Mouse (Mus musculus): Measurements from ENCODE around the gene Hint1. TPM values are rescaled to one million over a fixed set of nuclear protein-coding genes. Genes with fewer than 3 reads are reported as not detected.
"Not testable (repeated sequence)": the region's sequence is repeated elsewhere in the genome, so short reads cannot be mapped to it uniquely, and the experiment has no call there.

Gene Hint1
- polyA plus RNA-seq, 1 experiment = not detected

- TF ChIP-seq CTCF (IDR thresholded peaks at IDR 0.05; ENCODE audit: insufficient read depth, low read depth, low read length) (no peak), POLR2A (IDR thresholded peaks at IDR 0.05; ENCODE audit: insufficient read depth, low read depth, low read length) (no peak)
- Histone ChIP-seq H3K4me1 (ENCODE audit: control insufficient read depth, insufficient read depth, low read length) (peaks cover 2% of the 10 kb centered on the region; the same call in 1 of the 2 replicates), H3K4me3 (ENCODE audit: insufficient read depth, low read depth, low read length) (no peak overlapping the region), H3K27ac (ENCODE audit: insufficient read depth, low read depth, low read length) (no peak overlapping the region)
- WGBS = 90% methylated on average over 5 of the region's 5 CpGs
These were observed 18.1 kb downstream of the Hint1 start for GRCm38 (mm10) chr11:54884197-54884828.

GRCm38 (mm10) chr11:54884937-54885336, 18.8 kb downstream of the Hint1 start:
- no peak overlapping the region for H3K27ac ChIP-seq (ENCODE audit: insufficient read depth, low read depth, low read length)
- no peak for TF ChIP-seq CTCF (IDR thresholded peaks at IDR 0.05; ENCODE audit: insufficient read depth, low read depth, low read length)
- no peak for TF ChIP-seq POLR2A (IDR thresholded peaks at IDR 0.05; ENCODE audit: insufficient read depth, low read depth, low read length)
- WGBS = 33% methylated on average over 5 of the region's 5 CpGs

GRCm38 (mm10) chr11:54885406-54885805, 19.2 kb downstream of the Hint1 start:
- no peak for TF ChIP-seq POLR2A (IDR thresholded peaks at IDR 0.05; ENCODE audit: insufficient read depth, low read depth, low read length)
- TF ChIP-seq CTCF (IDR thresholded peaks at IDR 0.05; ENCODE audit: insufficient read depth, low read depth, low read length) = no peak
- Histone ChIP-seq H3K4me1 (ENCODE audit: control insufficient read depth, insufficient read depth, low read length) (no peaks in the 10 kb centered on the region; the same call in 1 of the 2 replicates), H3K4me3 (ENCODE audit: insufficient read depth, low read depth, low read length) (no peak overlapping the region), H3K27ac (ENCODE audit: insufficient read depth, low read depth, low read length) (no peak overlapping the region)
- 85% methylated on average over 2 of the region's 2 CpGs for WGBS

More at GRCm38 (mm10) chr11:54884937-54885336, 18.8 kb downstream of the Hint1 start:
- H3K4me3 ChIP-seq (ENCODE audit: insufficient read depth, low read depth, low read length) = no peak overlapping the region
- H3K4me1 ChIP-seq (ENCODE audit: control insufficient read depth, insufficient read depth, low read length) = no peaks in the 10 kb centered on the region; the same call in 1 of the 2 replicates

GRCm38 (mm10) chr11:54887927-54888326, 21.7 kb downstream of the Hint1 start:
- WGBS = 85% methylated on average over 6 of the region's 6 CpGs
- no peaks in the 10 kb centered on the region; the same call in 1 of the 2 replicates for H3K4me1 ChIP-seq (ENCODE audit: control insufficient read depth, insufficient read depth, low read length)
- TF ChIP-seq POLR2A (IDR thresholded peaks at IDR 0.05; ENCODE audit: insufficient read depth, low read depth, low read length) (no peak), CTCF (IDR thresholded peaks at IDR 0.05; ENCODE audit: insufficient read depth, low read depth, low read length) (no peak)
- H3K27ac ChIP-seq (ENCODE audit: insufficient read depth, low read depth, low read length) = no peak overlapping the region
- H3K4me3 ChIP-seq (ENCODE audit: insufficient read depth, low read depth, low read length) = no peak overlapping the region

DNA sequence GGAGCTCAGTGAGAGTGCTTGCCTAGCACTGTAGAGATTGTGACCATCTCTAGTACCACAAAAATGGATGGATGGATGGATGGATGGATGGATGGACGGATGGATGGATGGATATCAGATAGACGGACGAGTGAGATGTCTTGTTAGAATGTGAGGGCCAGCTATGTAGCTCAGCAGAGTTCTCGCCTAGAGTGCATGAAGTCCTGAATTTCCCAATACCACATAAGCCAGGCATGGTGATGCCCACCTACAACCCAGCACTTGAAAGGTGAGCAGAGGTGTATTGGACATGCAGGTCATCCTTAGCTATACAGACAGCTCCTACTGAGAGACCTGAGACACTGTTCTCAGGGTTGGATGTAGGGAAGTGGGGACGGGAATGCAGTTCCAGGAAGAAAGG, 25.2 kb downstream of the Hint1 start:
- WGBS = 87% methylated on average over 5 of the region's 5 CpGs
- TF ChIP-seq CTCF (IDR thresholded peaks at IDR 0.05; ENCODE audit: insufficient read depth, low read depth, low read length) (no peak), POLR2A (IDR thresholded peaks at IDR 0.05; ENCODE audit: insufficient read depth, low read depth, low read length) (no peak)
- no peak overlapping the region for H3K4me3 ChIP-seq (ENCODE audit: insufficient read depth, low read depth, low read length)
- no peak overlapping the region for H3K27ac ChIP-seq (ENCODE audit: insufficient read depth, low read depth, low read length)
- no peaks in the 10 kb centered on the region for H3K4me1 ChIP-seq (ENCODE audit: control insufficient read depth, insufficient read depth, low read length)

- H3K4me1 ChIP-seq (ENCODE audit: control insufficient read depth, insufficient read depth, low read length) = no peaks in the 10 kb centered on the region
- no peak overlapping the region for H3K27ac ChIP-seq (ENCODE audit: insufficient read depth, low read depth, low read length)
- H3K4me3 ChIP-seq (ENCODE audit: insufficient read depth, low read depth, low read length) = no peak overlapping the region
- 78% methylated on average over 7 of the region's 7 CpGs for WGBS
- no peak for TF ChIP-seq CTCF (IDR thresholded peaks at IDR 0.05; ENCODE audit: insufficient read depth, low read depth, low read length)
- no peak for TF ChIP-seq POLR2A (IDR thresholded peaks at IDR 0.05; ENCODE audit: insufficient read depth, low read depth, low read length)
These were observed 25.9 kb downstream of the Hint1 start for GRCm38 (mm10) chr11:54892091-54892490.

- WGBS = 79% methylated on average over 9 of the region's 9 CpGs
- Histone ChIP-seq H3K27ac (ENCODE audit: insufficient read depth, low read depth, low read length) (no peak overlapping the region), H3K4me1 (ENCODE audit: control insufficient read depth, insufficient read depth, low read length) (no peaks in the 10 kb centered on the region), H3K4me3 (ENCODE audit: insufficient read depth, low read depth, low read length) (no peak overlapping the region)
- TF ChIP-seq POLR2A (IDR thresholded peaks at IDR 0.05; ENCODE audit: insufficient read depth, low read depth, low read length) (no peak), CTCF (IDR thresholded peaks at IDR 0.05; ENCODE audit: insufficient read depth, low read depth, low read length) (no peak)
These were observed 28.4 kb downstream of the Hint1 start for GRCm38 (mm10) chr11:54894589-54894988.

DNA sequence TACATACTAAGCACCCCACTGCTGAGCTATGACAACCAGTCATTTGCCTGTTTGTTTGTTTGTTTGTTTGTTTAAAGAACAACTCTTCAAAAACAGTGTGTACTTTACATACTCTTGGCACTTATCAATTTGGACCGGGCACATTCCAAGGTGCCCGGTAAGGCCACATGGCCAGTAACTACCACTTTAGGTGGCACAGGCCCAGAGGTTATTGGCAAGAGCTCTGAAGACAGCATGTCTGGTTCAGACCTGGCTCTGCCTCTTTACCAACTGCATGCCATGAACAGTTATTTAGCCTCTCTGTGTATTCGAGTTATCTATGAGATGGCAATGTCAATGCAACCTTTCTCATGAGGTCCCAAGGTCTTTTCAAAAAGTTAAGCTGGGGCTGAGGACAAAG, 30.5 kb downstream of the Hint1 start:
- H3K27ac ChIP-seq (ENCODE audit: insufficient read depth, low read depth, low read length); H3K4me3 ChIP-seq (ENCODE audit: insufficient read depth, low read depth, low read length); H3K4me1 ChIP-seq (ENCODE audit: control insufficient read depth, insufficient read depth, low read length): not testable (repeated sequence)
- 71% methylated on average over 3 of the region's 3 CpGs for WGBS

- TF ChIP-seq POLR2A (IDR thresholded peaks at IDR 0.05; ENCODE audit: insufficient read depth, low read depth, low read length) = no peak
- peaks cover 3% of the 10 kb centered on the region; the same call in 1 of the 2 replicates for H3K4me1 ChIP-seq (ENCODE audit: control insufficient read depth, insufficient read depth, low read length)
- H3K4me3 ChIP-seq (ENCODE audit: insufficient read depth, low read depth, low read length) = no peak overlapping the region
- H3K27ac ChIP-seq (ENCODE audit: insufficient read depth, low read depth, low read length) = no peak overlapping the region
- WGBS = 86% methylated on average over 5 of the region's 5 CpGs
These were observed 31.3 kb downstream of the Hint1 start for GRCm38 (mm10) chr11:54897470-54897869.

GRCm38 (mm10) chr11:54899657-54900056, 33.5 kb downstream of the Hint1 start:
- peaks cover 19% of the 10 kb centered on the region; the same call in 1 of the 2 replicates for H3K4me1 ChIP-seq (ENCODE audit: control insufficient read depth, insufficient read depth, low read length)
- no peak overlapping the region for H3K4me3 ChIP-seq (ENCODE audit: insufficient read depth, low read depth, low read length)
- TF ChIP-seq POLR2A (IDR thresholded peaks at IDR 0.05; ENCODE audit: insufficient read depth, low read depth, low read length) = no peak
- no peak for TF ChIP-seq CTCF (IDR thresholded peaks at IDR 0.05; ENCODE audit: insufficient read depth, low read depth, low read length)
- H3K27ac ChIP-seq (ENCODE audit: insufficient read depth, low read depth, low read length) = no peak overlapping the region
- WGBS = 83% methylated on average over 4 of the region's 4 CpGs
